Mouse (Mus musculus): ENCODE results near the gene Serpina3a.

DNA sequence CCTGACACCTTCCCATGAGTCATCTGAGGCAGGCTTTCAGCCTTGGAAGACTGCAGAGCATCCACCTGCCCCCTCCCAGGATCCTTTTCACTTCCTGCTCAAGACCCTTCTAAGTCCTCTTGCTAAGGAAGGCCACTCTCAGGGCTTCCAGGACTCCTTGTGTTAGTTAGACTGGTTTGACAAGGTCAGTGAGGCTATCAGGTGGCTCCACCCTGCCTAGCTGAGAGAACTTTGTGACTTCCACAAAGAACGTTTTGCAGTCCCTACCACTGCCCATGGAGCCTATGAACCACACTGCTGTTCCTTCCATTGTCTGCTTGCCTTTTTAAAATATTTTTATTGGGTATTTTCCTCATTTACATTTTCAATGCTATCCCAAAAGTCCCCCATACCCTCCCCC lies 40.8 kb upstream of the Serpina3a start:
- no peak for TF ChIP-seq POLR2A (IDR thresholded peaks at IDR 0.05; ENCODE audit: low read depth, low read length)
- TF ChIP-seq RAD21 (IDR thresholded peaks at IDR 0.05; ENCODE audit: low read depth, low read length) = no peak
- TF ChIP-seq MXI1 (IDR thresholded peaks at IDR 0.05; ENCODE audit: low read depth, low read length) = no peak
- no peak for TF ChIP-seq SMC3 (IDR thresholded peaks at IDR 0.05; ENCODE audit: low read depth, low read length)
- no peak for TF ChIP-seq TCF12 (IDR thresholded peaks at IDR 0.05; ENCODE audit: low read depth, low read length)
- TF ChIP-seq IRF4 (IDR thresholded peaks at IDR 0.05; ENCODE audit: low read depth, low read length) = no peak
- TF ChIP-seq CTCF (conservative IDR thresholded peaks at IDR 0.05 in 1 of 2, IDR thresholded peaks at IDR 0.05 in 1 of 2; ENCODE audit: low read depth in 2 of 2, low read length in 2 of 2) = no peak
- TF ChIP-seq ZC3H11A (IDR thresholded peaks at IDR 0.05; ENCODE audit: low read depth, low read length) = no peak
- TF ChIP-seq GABPA (IDR thresholded peaks at IDR 0.05; ENCODE audit: insufficient replicate concordance, low read depth, low read length) = no peak
- TF ChIP-seq ZMIZ1 (IDR thresholded peaks at IDR 0.05; ENCODE audit: low read depth, low read length) = no peak
- TF ChIP-seq CHD2 (IDR thresholded peaks at IDR 0.05; ENCODE audit: low read length) = no peak
- no peak for TF ChIP-seq MEF2A (IDR thresholded peaks at IDR 0.05; ENCODE audit: borderline replicate concordance, low read depth, low read length)
- TF ChIP-seq TBP (conservative IDR thresholded peaks at IDR 0.05; ENCODE audit: low read depth, low read length) = no peak

All from CH12.LX (cell line).